Mouse (Mus musculus) thymus, postnatal 36 days (tissue): ENCODE data around the gene Tmem200c.

ENCODE experiments used
- DNase-seq, 2 experiments: peaks; one replicate each; pipeline ENCODE4 v3.0.0; 2022; ENCODE audit warnings: mixed read lengths in 2 of 2

The Tmem200c gene

GRCm38 (mm10) chr17:68826323-68826722, at the start of gene Tmem200c:
Gene Tmem200c, plus strand, starts transcription at chr17:68826623.
- DNase-seq: no peak

- DNase-seq: no peak
Measured at GRCm38 (mm10) chr17:68793741-68794140, 32.7 kb upstream of the Tmem200c start.

DNA sequence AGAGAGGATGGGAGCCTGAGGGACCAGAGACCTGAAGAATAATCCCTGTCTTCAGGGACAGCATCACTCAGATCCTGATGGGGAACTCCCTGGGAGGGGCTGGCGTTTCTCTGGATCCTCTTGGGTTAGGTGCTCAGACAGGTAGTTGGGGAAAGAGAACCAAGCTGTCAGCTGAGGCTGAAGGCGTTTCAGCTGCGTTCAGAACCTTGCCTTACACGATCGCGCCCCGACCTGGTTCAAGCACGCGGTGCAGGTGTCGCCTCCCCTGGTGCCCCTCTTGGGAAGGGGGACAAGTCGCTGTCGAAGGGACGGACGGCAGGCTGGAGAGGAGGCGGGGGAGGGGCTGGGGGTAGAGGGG, 10.2 kb downstream of the Tmem200c start:
- DNase-seq: no peak

GRCm38 (mm10) chr17:68837013-68837858, 10.8 kb downstream of the Tmem200c start:
- DNase-seq: no peak

GRCm38 (mm10) chr17:68837859-68838194, 11.4 kb downstream of the Tmem200c start:
- no peak for DNase-seq

- DNase-seq: no peak
Measured at GRCm38 (mm10) chr17:68839888-68840571, 13.6 kb downstream of the Tmem200c start.

- DNase-seq: no peak
Measured at GRCm38 (mm10) chr17:68840572-68840939, 14.1 kb downstream of the Tmem200c start.

DNA sequence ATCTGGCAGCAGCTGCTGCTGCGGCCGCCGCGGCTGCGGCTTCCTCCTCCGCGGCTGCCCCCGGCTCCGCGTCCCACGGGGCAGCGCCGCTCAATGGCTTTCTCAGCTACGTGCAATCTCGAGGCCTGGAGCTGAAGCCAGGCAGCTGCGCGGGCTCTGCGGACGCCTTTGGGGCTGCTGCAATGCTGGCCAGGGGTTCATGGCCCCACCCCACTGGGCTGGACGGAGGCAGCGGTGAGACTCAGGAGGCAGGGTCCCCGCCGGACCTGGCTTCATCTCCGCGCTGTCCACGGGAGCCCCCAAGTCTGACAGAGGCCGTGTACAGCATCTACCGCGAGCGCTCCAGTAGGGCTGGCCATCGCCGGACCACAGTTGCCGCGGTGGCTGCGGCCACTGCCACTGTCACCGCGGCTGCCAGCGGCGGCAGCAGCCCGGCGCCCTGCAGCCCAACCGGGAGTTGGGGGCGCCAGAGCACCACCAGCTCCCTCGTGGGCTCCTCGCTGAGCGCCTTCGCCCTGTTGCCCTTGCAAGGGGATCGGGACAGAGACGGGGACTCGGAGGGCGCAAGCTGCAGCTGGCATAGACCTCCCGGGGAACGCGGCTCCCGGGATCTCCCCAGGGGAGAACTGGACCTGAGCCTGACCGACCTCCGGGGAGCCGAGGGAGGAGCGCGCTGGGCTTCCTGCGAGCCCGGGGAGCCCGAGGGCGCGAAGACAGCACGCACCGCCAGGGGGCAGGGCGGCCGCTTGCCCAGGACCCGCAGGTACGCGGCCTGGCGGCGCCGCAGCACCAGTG, 14.9 kb downstream of the Tmem200c start:
- no peak for DNase-seq

- no peak for DNase-seq
Measured at GRCm38 (mm10) chr17:68841892-68842252, 15.4 kb downstream of the Tmem200c start.

- DNase-seq: no peak
Measured at GRCm38 (mm10) chr17:68845931-68846330, 19.5 kb downstream of the Tmem200c start.

DNA sequence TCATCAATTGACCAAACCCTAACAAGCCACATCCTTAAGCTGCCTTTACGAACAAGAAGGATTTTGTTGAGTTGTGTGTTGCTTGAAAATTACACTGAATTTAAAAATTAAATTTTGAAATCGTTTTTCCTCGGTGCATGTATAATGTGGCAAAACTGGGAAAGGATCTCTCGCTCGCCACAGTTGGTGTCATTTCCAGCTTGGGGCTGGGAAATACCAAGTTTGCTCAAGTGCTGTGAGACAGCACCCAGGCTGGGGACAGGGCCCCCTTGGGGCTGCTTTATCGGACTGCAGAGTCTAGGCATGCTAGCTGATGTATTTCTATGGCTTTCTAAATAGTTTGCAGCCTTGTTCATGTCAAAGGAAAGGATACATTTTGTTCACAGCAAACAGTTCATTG, 22.3 kb downstream of the Tmem200c start:
- DNase-seq: no peak

GRCm38 (mm10) chr17:68852171-68852966, 25.9 kb downstream of the Tmem200c start:
- no peak for DNase-seq

GRCm38 (mm10) chr17:68864175-68864574, 37.8 kb downstream of the Tmem200c start:
- no peak for DNase-seq

- no peak for DNase-seq
Measured at GRCm38 (mm10) chr17:68868439-68868838, 42.0 kb downstream of the Tmem200c start.

GRCm38 (mm10) chr17:68874021-68874420, 47.6 kb downstream of the Tmem200c start:
- DNase-seq: no peak

DNA sequence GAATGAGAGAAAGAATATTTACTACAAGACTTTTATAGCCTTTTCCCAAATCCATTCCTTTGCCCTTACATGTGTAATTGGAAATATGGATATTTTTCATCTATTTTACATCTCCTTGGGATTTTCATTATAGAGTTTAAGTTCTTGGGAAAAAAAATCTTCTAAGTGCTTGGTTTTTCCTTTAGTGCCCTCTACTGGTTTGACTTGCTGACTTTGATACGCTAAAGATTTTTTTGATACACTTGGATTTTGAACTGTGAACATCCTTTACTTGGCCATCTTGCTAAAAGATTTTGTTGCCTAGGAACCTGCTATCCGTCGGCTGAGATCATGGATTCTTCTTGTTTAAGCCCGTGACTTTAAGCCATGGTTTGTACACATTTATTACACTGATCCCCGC, 48.8 kb downstream of the Tmem200c start:
- DNase-seq: no peak

- DNase-seq: no peak
Measured at GRCm38 (mm10) chr17:68875917-68876495, 49.6 kb downstream of the Tmem200c start.

DNA sequence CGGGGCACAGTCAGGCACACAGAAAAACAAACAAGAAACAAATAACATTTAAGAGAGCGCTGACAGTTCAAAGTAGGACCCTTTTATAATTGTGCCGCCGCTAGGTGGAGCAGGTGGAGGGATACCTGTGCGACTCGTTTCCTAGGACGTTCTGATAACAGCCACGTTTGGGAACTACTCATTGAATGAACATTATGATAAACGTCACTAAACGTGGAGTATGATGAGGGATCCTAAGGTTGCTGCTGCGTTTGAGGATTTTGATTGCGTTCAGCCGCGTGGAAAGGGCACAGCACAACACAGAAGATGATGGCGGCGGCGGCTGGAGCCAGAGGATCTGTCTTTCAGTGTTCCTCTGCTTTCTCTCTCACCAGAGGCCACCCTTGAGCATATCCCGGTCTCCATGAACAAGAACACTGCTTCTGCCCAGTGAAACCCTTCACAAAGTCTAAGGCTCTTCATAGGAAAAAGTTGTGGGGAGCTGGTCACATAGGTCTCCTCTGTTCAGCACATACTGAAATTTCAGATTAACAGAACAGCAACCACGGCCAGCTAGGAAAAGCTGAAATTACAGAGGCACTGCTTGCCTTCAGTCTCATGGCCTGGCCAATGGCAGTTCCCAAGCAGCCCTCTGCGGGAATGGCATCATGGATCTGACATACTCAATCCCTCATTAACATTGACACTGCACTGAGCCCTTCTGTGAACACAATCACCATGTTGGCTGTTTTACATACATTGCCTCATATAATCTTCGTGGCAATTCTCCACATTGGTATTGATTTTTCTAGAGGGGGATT, 55.5 kb downstream of the Tmem200c start:
- no peak for DNase-seq

DNA sequence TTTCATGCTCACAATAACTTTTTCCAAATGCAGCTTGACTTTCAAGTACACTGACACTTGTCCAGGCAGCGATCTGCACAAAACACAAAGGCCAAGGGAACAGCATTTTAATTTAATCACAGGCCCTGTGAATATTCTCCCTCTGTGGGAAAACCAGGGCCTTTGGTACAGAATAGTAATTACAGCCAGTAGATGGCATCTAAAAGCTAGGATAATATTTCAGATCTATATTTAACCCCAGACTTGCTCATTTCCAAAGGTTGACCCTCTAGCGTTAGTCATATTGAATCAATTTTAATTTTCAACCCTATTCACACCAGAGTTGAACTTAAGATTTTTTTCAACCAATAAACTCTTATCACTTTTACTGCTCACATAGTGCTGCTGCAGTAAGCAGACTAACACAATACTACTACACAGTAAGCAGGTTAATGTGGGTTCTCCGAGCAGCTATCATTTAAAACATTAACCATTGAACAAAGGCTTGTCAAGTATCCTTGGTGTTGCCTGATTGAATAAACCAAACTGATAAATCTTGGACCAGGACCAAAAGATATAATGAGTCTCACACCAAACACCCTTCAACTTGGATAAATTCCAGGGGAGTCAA, 57.2 kb downstream of the Tmem200c start:
- DNase-seq: no peak

GRCm38 (mm10) chr17:68890672-68891071, 64.2 kb downstream of the Tmem200c start:
- no peak for DNase-seq
